Mouse (Mus musculus): ENCODE measurements around the gene Plscr4.

The Plscr4 gene

DNA sequence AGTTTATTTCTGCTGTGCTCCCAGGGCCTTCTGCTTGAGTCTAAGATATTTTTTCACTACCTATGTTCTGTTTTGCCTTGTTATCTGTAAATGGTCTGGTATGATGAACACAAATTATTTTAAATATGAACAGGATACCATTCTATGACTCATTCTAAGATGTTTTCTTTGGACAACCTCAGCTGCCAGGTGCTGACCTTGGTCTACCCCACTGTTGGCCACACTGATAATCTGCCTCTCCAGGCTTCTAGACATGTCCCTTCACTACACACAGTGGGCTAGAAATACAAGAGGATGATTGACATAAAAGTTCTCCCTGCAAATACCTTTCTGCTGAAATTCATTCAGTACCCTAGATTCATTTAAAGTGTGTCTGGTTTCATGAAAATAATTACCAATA is 54.5 kb downstream of the Plscr4 start:
- no peak for DNase-seq (ENCODE audit: low spot score in 2 of 2)

DNA sequence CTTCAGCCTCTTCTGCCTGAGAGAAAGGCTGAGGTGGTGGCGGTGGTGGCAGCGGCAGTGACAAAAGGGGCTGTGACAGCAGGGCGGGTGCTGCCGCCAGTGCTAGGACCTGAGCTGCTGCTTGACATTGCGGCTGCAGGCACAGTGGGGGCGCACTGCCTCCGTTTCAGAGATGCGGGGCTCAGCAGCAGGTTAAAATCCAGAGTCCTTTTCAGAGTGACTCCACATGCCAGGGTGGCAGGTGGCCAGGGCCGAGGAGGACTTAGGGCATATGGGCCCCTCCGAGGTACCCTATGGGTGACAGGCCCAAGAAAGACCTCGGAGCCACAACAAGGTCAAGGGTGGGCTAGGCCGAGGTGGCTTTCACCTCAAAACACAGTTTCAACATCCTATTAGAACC is 59.9 kb downstream of the Plscr4 start:
- DNase-seq (ENCODE audit: low spot score in 2 of 2), result no peak

DNA sequence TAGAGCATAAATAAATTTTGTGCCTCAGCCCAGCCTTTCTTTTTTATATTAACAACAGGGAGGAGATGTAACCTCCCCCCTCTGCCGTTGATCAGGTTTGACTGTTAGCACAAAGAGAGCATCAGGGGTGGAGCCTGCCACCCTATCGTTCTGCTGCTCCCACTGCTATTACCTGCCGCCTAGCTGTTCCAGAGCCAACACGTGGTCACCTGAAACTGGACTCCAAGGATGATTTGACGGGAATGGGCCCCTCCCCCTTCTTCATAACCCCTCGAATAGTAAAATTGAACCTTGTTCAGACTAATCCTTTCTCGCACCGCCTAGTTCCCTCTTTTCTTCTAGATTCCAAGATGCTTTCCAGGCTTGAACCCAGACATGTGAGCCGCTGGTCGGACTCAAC is 63.6 kb downstream of the Plscr4 start:
- DNase-seq (ENCODE audit: low spot score in 2 of 2), result no peak

DNA sequence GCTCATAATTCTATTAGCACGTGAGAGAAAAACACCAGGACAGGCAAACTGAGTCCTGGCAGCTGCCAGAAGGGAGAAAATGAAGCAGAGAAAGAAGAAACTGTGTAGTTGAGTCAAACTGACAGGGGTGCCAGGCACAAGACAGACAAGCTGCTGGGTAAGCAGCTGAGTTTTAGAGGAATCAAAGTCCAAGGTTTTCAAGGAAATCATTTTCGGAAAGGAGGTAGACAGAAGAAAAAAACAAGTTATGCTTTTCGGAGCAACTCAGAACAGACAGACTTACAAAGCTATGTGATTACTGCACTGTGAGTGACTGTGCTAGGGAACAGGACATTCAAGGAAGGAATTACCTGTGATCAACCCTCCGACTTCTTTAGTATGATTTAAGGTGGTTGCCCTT is 67.3 kb downstream of the Plscr4 start:
- no peak for DNase-seq (ENCODE audit: low spot score in 2 of 2)

DNA sequence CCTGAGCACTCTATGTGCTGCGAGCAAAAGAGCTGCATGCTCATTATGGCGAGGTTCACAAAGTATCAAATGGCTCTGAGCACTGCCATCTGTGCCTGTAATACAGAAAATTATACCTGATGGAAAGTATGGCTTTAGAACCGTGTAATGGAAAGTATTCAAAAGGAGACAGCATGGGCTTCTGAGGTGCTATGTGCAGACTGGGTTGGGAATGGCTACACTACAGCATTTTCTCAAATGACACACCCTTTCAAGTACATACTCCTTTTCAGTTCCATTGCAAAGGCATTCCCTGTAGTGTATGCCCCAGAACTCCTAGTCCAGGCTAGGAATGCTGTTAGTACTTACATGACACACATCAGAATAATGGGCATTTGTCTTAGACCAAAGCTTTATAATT is 72.9 kb downstream of the Plscr4 start:
- DNase-seq (ENCODE audit: low spot score in 2 of 2), result no peak

DNA sequence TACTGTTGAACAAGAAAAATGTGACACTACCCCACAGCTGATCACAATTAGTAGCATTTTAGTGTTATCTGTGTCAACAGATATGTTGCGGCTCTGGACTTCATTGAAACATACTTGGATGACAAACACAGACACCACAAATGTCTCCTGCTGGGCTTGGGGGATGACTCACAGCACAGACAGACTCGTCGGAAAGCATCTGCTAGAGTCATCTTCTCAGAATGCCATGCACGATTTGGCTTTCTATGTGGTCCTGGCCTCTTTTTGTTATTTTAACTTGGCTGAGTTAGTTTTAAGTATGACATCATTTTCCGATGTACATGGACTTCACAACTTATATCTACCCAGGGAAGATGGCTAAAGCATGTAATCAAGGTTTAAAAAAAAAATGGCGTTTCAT is 80.6 kb downstream of the Plscr4 start:
- DNase-seq (ENCODE audit: low spot score in 2 of 2), result peak in 1 of 2 experiments; percentile 21

DNA sequence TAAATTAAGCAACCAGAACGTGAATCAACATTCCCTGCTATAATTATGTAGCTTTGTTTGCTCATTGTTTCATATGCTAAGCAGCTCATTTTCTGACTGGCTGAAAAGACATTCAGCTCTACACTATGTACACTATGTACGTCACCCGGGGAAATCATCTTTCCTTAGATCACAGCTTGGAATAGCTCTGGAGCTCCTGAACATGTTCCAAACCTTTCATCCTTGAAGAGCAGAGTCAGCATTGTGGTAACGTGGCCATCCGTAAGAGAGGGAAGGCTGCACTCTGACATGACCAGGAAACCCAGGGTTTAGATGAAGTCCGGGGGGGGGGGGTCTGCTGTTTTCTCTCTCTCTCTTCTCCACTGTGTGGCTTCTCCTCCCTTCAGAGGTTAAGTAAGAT is 81.0 kb downstream of the Plscr4 start:
- DNase-seq (ENCODE audit: low spot score in 2 of 2), result no peak

Measured in heart, adult 9 months (tissue).